Mouse (Mus musculus): ENCODE measurements around the gene Klb. TPM values are rescaled to one million over a fixed set of nuclear protein-coding genes. Genes with fewer than 3 reads are reported as not detected.
"Not testable (repeated sequence)": the region's sequence is repeated elsewhere in the genome, so short reads cannot be mapped to it uniquely, and the experiment has no call there.

Klb gene
- 1 to 10 TPM in 3 of 4 experiments, under 1 TPM in 1; 0.80 to 6.0 (median 4.5) TPM for total RNA-seq (2022)

GRCm38 (mm10) chr5:65348168-65348567 lies at the start of gene Klb:
Gene Klb, plus strand, starts transcription at chr5:65348314.
- no peak for DNase-seq

DNA sequence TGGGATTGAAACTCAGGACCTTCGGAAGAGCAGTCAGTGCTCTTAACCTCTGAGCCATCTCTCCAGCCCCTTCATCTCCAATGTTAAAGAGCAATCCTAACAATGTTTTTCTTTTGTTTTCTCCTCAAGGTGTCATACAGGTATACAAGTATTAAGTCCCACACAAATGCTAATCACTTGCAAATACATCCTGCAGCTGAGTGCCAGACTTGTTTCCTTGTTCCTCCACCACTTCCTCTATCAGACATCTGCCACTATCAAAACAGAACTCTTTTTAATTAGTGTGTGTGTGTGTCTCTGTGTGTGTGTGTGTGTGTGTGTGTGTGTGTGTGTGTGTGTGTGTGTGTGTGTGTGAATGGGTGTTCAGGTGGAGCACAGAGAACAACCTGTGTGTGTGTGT lies 48.5 kb upstream of the Klb start:
- not testable (repeated sequence) for DNase-seq

DNA sequence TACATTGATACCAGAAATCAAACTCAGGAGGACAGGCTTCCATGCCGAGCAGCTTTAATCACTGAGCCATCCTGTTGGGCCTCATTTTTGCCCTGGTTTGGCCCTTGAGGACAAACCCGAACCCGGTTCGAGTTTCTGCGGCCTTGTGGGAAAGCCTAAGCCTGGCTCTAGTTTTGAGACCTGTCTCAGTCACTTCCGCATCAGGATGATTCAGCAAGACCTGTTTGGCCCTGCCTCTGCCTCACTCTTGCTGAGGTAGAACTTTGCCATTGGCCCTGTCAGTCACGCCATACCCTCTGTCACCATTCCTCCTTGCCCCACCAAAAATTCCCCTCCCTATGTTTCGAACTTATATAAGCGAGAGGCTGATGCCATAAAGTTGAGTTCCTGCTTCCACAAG lies 48.0 kb upstream of the Klb start:
- DNase-seq: no peak

DNA sequence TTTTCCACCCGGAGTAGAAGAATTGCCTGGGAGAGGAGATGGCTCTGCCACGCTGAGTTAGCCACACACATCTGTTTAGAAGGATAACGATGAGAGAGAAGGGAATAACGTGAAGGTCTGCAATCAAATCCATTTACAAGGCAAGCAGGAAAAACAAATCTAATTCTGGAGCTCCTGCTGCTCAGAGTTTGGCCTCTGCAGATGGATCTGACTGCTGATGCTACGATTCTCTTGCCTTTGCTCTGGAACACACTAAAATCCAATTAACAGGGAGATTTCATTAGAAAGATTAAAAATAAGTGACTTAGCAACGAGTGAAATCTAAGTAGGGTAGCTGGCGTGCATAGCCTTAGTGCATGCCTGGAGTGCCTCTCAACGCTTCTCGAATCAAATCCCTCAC lies 42.6 kb upstream of the Klb start:
- DNase-seq: no peak

- DNase-seq: no peak
These were observed 39.9 kb upstream of the Klb start for GRCm38 (mm10) chr5:65308208-65308607.

GRCm38 (mm10) chr5:65308866-65309265 lies 39.2 kb upstream of the Klb start:
- DNase-seq: no peak

DNA sequence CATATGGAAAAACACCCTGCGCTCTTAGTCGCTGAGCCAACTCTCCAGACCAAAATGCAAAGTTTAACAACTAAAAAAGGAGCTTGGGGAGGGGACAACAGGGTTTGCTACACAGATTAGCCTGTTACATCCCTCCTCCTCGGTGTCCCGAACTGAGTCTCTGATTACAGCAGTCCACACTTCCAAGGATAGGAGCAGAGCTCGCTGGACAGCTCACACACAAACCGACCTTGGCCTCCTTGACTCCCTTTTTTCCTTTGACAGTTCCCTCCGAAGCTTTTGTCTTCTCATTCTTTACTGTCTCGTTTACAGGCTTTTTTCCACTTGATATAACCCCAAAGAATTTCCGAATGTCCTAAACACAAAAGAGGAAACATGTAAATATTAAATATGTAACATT lies 28.9 kb upstream of the Klb start:
- peak; percentile 39 for DNase-seq

GRCm38 (mm10) chr5:65322165-65322564 lies 25.9 kb upstream of the Klb start:
- DNase-seq: no peak

DNA sequence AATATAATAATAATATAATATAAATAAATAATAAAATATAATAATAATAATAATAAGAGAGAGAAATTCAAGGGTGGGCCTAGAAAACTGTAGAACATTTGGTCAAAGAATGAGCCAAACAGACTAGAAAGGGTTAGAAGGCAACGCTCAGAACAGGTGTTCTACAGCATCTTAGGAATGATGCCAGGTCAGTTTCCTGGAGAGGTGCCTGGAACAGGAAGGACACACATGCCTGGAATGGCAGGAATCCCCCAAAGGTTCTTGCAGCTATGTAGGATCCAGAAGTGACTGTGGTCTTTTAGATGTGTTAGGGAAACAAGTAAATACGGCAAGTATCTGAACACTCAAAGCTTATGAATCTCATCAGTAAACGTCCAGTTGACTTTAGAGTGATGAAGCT lies 23.8 kb upstream of the Klb start:
- no peak for DNase-seq

- DNase-seq: peak; percentile 25
These were observed 23.3 kb upstream of the Klb start for GRCm38 (mm10) chr5:65324758-65325355.

- DNase-seq: no peak
These were observed 21.9 kb upstream of the Klb start for GRCm38 (mm10) chr5:65326212-65326611.

- DNase-seq: no peak
These were observed 18.1 kb upstream of the Klb start for GRCm38 (mm10) chr5:65329971-65330370.

DNA sequence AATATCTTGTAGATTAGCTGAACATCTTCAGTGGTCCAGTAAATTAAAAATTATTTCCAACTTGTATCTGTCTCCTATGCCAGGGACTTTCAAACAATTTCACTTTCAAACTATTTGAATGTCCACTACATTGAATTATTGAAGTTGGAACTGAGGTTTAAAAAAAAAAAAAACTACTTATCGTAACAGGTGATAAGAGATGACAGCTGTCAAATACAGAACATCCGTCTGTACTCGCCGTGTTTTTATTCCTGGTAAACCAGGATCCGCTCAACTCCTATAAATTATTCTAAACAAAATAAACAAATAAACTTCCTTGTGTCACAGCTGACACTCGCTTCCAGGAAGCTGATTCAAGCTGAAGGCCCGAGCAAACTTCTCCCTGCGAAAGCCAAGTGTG lies 13.3 kb upstream of the Klb start:
- DNase-seq: no peak

DNA sequence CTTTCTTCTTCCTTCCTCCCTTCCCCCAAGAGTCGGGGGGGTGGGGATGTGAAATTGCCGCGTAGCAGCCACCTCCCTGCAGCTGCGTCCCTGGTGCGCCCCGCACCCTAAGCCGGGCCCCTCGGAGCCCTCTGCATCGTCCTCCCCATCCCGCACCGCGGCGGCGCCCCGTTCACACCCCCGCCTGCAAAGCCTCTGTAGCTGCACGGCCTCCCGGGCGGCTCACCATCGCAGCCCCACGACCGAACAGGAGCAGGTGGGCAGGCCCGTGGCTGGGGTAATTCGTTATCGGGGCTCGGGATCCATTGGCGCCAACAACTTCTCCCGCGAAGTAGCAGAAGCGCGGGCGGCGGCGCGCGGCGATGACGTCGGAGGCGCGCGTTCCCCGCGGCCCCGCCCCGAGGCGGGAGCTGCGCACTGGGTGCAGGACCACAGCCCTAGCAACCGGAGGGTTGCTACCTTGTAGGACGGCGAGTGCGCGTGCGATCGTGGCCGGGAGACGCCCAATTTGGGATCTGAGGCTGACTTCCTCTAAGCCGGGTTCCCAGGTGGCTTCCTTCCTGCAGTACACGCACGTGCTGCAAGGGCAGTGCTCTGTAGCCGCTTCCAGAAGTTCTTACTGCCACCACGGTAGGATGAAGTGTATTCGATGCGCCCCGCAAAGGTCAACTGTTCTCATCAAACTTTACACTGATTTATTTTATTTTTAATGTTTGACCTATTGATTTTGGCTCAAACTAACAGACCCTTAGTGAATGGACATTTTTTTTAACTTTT lies 12.6 kb upstream of the Klb start, which contains the start of gene Rfc1:
Rfc1 (minus strand) TSS at position 373 of the 777 bp plus-strand sequence.
- peak; percentile 86 for DNase-seq

DNA sequence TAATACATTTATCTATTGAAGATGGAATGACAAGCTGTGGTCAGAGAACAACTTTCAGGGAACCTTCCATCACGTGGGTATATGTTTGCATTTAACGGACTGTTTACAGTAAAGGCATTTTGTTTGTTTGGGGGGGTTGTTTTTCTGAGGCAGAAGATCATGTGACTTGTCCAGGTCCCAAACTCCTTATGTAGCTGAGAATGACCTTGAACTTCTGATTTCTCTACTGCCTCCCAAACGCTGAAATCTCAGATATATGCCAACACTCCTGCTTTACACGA lies 12.1 kb upstream of the Klb start:
- no peak for DNase-seq

- no peak for DNase-seq
These were observed 9.7 kb upstream of the Klb start for GRCm38 (mm10) chr5:65338394-65338793.

- no peak for DNase-seq
These were observed 7.9 kb upstream of the Klb start for GRCm38 (mm10) chr5:65340167-65340566.

GRCm38 (mm10) chr5:65350508-65350907 lies 2.4 kb downstream of the Klb start:
- DNase-seq: no peak

- DNase-seq: peak; percentile 25
These were observed 6.0 kb downstream of the Klb start for GRCm38 (mm10) chr5:65354097-65354496.

GRCm38 (mm10) chr5:65354985-65355384 lies 6.9 kb downstream of the Klb start:
- no peak for DNase-seq

GRCm38 (mm10) chr5:65356851-65357250 lies 8.7 kb downstream of the Klb start:
- DNase-seq: no peak

DNA sequence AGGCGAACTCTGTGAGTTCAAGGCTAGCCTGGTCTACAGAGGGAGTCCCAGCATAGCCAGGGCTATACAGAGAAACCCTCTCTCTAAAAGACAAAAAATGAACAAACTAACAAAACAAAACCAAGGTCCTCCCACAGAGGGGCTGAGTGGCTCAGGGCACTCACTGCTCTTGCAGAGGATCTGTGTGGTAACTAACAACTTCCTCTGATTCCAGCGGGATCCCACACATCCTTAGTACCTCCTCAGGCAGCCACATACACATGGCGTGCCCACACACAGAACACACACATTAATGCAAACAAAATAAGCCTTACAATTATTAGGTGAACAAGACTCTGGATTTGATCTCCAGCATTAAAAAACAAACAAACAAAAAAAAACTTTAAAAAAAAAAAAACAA lies 9.7 kb downstream of the Klb start:
- DNase-seq: no peak

GRCm38 (mm10) chr5:65367837-65368236 lies 19.7 kb downstream of the Klb start:
- DNase-seq: no peak

DNA sequence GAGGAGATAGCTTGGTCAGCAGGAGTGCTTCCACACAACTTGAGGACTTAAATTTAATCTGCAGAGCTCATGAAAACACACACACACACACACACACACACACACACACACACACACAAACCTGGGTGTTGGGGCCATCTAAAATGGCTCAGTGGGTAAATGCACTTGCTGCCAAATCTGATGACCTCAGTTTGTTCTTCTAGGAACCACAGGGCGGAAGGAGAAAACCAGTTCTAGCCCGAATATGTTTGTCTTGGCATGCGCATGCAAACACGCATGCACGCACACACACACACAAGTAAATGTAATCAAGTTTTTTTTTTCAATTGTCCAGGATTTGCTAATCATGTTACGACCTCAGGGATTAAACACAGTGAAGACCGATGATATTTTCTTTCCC lies 23.4 kb downstream of the Klb start:
- DNase-seq: no peak

- no peak for DNase-seq
These were observed 26.6 kb downstream of the Klb start for GRCm38 (mm10) chr5:65374746-65375145.

Measured in adrenal gland, adult 8-10 months (tissue).